Mouse (Mus musculus): ENCODE data around the gene Bpi.

DNA sequence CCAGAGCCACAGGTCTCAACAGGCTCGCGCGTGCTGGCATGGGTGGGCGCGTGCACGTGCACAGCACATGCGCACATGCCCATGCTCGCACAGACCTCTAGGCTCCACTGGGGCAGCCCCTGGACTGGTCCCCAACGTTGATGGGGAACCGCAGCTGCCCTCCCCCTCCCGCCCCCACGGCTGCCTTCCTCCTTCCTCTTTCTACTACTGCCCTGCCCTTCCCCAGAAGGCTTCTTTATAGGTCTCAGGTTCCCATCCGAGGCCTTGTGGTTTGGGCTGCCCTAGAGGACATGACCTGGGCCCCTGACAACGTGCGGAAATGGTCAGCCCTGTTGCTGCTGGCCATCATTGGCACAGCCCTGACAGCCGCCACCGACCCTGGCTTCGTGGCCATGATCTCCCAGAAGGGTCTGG, at the start of gene Bpi:
- TF ChIP-seq GATA1 (IDR thresholded peaks at IDR 0.05; ENCODE audit: borderline replicate concordance, low read length) (no peak), FLI1 (IDR thresholded peaks at IDR 0.05; ENCODE audit: low read length) (no peak)
